In the genomic region with DNA sequence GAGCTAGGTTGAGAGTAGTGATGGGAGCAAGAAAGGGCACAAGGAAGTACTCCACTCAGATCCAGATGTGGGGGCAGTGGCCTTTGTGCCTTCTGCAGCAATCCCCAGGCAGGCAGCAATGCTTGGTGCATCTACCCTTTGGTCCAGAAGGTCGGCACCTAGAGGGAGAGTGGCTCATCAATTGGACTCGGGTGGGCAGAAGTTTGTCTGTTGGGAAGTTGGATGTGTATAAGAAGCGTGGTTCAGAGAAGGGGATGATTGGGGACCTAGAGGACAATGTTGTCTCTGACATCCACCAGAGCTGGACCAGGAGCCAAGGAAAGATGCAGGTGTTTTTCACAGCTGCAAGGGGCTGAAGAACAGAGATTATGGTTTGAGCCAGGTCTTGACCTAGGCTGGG, we compare ENCODE assay signal across 23 mouse cellular contexts. TPM values are rescaled to one million over a fixed set of nuclear protein-coding genes. Genes with fewer than 3 reads are reported as not detected.
DNase-seq lines count a peak whose midpoint lies in the region; ATAC-seq lines count a peak whose summit lies in the region.
"Had no signal": no experiment of that assay in that cellular context is flagged by ENCODE, and none has a peak within 500 bp of the region (broad histone marks: within the 10 kb centered on the region; RNA-seq: fewer than 3 reads in every experiment).

No protein-coding gene starts in this region.

- H3K9me3 ChIP-seq in heart, embryonic 15.5 days (replicated peaks): no peaks in the 10 kb centered on the region
- H3K9me3 ChIP-seq in intestine, embryonic 14.5 days (ENCODE audit: control insufficient read depth, low read length): no peaks in the 10 kb centered on the region
- peaks cover 6% of the 10 kb centered on the region for H3K9me3 ChIP-seq in liver, embryonic 15.5 days (replicated peaks)
- H3K9me3 ChIP-seq: forebrain, embryonic 15.5 days; hindbrain, embryonic 10.5 days; stomach, embryonic 15.5 days had no signal

- peaks cover 57% of the 10 kb centered on the region for H3K27me3 ChIP-seq in heart, embryonic 15.5 days
- peaks cover 56% of the 10 kb centered on the region for H3K27me3 ChIP-seq in intestine, embryonic 14.5 days (replicated peaks; ENCODE audit: control insufficient read depth, insufficient read depth, low read length)
- peaks cover 67% of the 10 kb centered on the region for H3K27me3 ChIP-seq in liver, embryonic 15.5 days

- H3K4me1 ChIP-seq in heart, embryonic 15.5 days (replicated peaks): peaks cover 32% of the 10 kb centered on the region
- H3K4me1 ChIP-seq in intestine, embryonic 14.5 days (replicated peaks; ENCODE audit: control insufficient read depth, insufficient read depth, low read length): peaks cover 23% of the 10 kb centered on the region
- peaks cover 27% of the 10 kb centered on the region for H3K4me1 ChIP-seq in liver, embryonic 15.5 days (replicated peaks)

- no peak for ATAC-seq in heart, embryonic 15.5 days (replicated peaks; ENCODE audit: insufficient number of reproducible peaks, insufficient read depth, low FRiP score, low read depth)
- ATAC-seq in intestine, embryonic 14.5 days (replicated peaks; ENCODE audit: low FRiP score, low TSS enrichment, low read depth): no peak
- no peak for ATAC-seq in liver, embryonic 15.5 days (ENCODE audit: insufficient read depth)
- ATAC-seq: forebrain, embryonic 15.5 days; lung, postnatal 0 days had no signal

- no peak overlapping the region for H3K9ac ChIP-seq in heart, embryonic 15.5 days
- H3K9ac ChIP-seq in intestine, embryonic 14.5 days (ENCODE audit: low read length): no peak overlapping the region
- no peak overlapping the region for H3K9ac ChIP-seq in liver, embryonic 15.5 days
- H3K9ac ChIP-seq: forebrain, embryonic 15.5 days; liver, embryonic 14.5 days; stomach, embryonic 15.5 days had no signal

- no peak overlapping the region for H3K4me3 ChIP-seq in heart, embryonic 15.5 days
- no peak overlapping the region for H3K4me3 ChIP-seq in intestine, embryonic 14.5 days (ENCODE audit: low read depth, low read length)
- no peak overlapping the region for H3K4me3 ChIP-seq in liver, embryonic 15.5 days (replicated peaks)
- H3K4me3 ChIP-seq: forebrain, embryonic 15.5 days; hindbrain, embryonic 10.5 days had no signal

- WGBS in heart, embryonic 15.5 days: 26% methylated on average over 3 of the region's 3 CpGs
- 43% methylated on average over 3 of the region's 3 CpGs for WGBS in intestine, embryonic 14.5 days
- WGBS in liver, embryonic 15.5 days (ENCODE audit: insufficient replicate concordance): 11% methylated on average over 3 of the region's 3 CpGs

- no peaks in the 10 kb centered on the region for H3K36me3 ChIP-seq in heart, embryonic 15.5 days
- no peaks in the 10 kb centered on the region for H3K36me3 ChIP-seq in intestine, embryonic 14.5 days (ENCODE audit: control insufficient read depth, insufficient read depth, low read length)
- no peaks in the 10 kb centered on the region for H3K36me3 ChIP-seq in liver, embryonic 15.5 days (replicated peaks)
- H3K36me3 ChIP-seq: forebrain, embryonic 15.5 days; hindbrain, embryonic 10.5 days; stomach, embryonic 15.5 days had no signal

- H3K4me2 ChIP-seq in heart, embryonic 15.5 days: peak overlapping the region; percentile 46
- H3K4me2 ChIP-seq in intestine, embryonic 14.5 days (ENCODE audit: low read length): peak overlapping the region; percentile 39; the same call in 1 of the 2 replicates
- H3K4me2 ChIP-seq in liver, embryonic 15.5 days: peak overlapping the region; percentile 27; the same call in 1 of the 2 replicates
- H3K4me2 ChIP-seq: forebrain, embryonic 15.5 days had no signal

- DNase-seq in heart, postnatal 4 days: no peak
- peak; percentile 6 for DNase-seq in embryo, embryonic 11 days
- DNase-seq in intestine, embryonic 14.5 days (ENCODE audit: low spot score): no peak
- no peak for DNase-seq in layer of hippocampus, adult 18-20 months (ENCODE audit: low spot score in 2 of 2)
- DNase-seq in gastrocnemius, adult 8-10 months (ENCODE audit: low spot score in 2 of 2): no peak
- DNase-seq: B cell, adult 2 months; cerebellum, adult 2 months; cerebellum, postnatal 36 days; right cerebral cortex, postnatal 25 days; thymus, adult 2 months had no signal

- no peak overlapping the region for H3K27ac ChIP-seq in heart, embryonic 15.5 days
- H3K27ac ChIP-seq in intestine, embryonic 14.5 days (ENCODE audit: low read depth): no peak overlapping the region
- no peak overlapping the region for H3K27ac ChIP-seq in liver, embryonic 15.5 days (replicated peaks)
- H3K27ac ChIP-seq: forebrain, embryonic 15.5 days; hindbrain, embryonic 10.5 days; liver, embryonic 14.5 days; stomach, embryonic 15.5 days had no signal

RNA-seq across cellular contexts. Expression of gene Isl2, which starts 10.4 kb away (rescaled TPM):
- 0.08 and 0.86 TPM in 2 replicates for polyA plus RNA-seq in heart, embryonic 15.5 days (2015; fragmentation: Nextera tagmentation; extraction: Ambion mirVana)
- total RNA-seq in heart, postnatal 4 days (2021): not detected
- polyA plus RNA-seq in intestine, embryonic 14.5 days (2014; fragmentation: Nextera tagmentation; extraction: Ambion mirVana): 6.1 and 6.7 TPM in 2 replicates
- polyA plus RNA-seq in liver, embryonic 15.5 days (2015; fragmentation: Nextera tagmentation; extraction: Ambion mirVana): 0.16 TPM in 1 of 2 replicates, not detected in the other
- total RNA-seq in layer of hippocampus, adult 18-20 months (2021): not detected
- total RNA-seq in gastrocnemius, adult 8-10 months (2022): under 1 TPM in 1 of 4 experiments, not detected in 3; 0.41 TPM
- total RNA-seq: adrenal gland, postnatal 4 days; gastrocnemius, postnatal 4 days; layer of hippocampus, postnatal 14 days; left cerebral cortex, postnatal 36 days; megakaryocyte progenitor cell, adult 5-6 weeks had no signal
- polyA plus RNA-seq: kidney, embryonic 14.5 days had no signal

RNA-seq across cellular contexts. Expression of gene Etfa, which starts 36.8 kb away (rescaled TPM):
- 339 and 435 TPM in 2 replicates for polyA plus RNA-seq in heart, embryonic 15.5 days (2015; fragmentation: Nextera tagmentation; extraction: Ambion mirVana)
- 100 to 1,000 TPM; 537 to 600 TPM for total RNA-seq in heart, postnatal 4 days (2021)
- 222 and 225 TPM in 2 replicates for polyA plus RNA-seq in intestine, embryonic 14.5 days (2014; fragmentation: Nextera tagmentation; extraction: Ambion mirVana)
- 201 and 204 TPM in 2 replicates for polyA plus RNA-seq in liver, embryonic 15.5 days (2015; fragmentation: Nextera tagmentation; extraction: Ambion mirVana)
- 10 to 100 TPM; 41.8 to 43.7 TPM for total RNA-seq in layer of hippocampus, adult 18-20 months (2021)
- 100 to 1,000 TPM; 216 to 259 (median 240) TPM for total RNA-seq in gastrocnemius, adult 8-10 months (2022)

Comparison
In these comparisons a context has a peak if more than half of its experiments do, and no peak if none do; other contexts are left out.
1. RNA of gene Etfa, which starts 36.8 kb away (total RNA-seq): 537 to 600 TPM in heart, postnatal 4 days and 216 to 259 TPM in gastrocnemius, adult 8-10 months; 41.8 to 43.7 TPM in layer of hippocampus, adult 18-20 months; every median in the first group is over 4 times any median in the second.
2. Peak in every context shown above with its lines, with median percentiles within 50 percentile points of each other: H3K4me2 ChIP-seq.